Mouse (Mus musculus) erythroblast, embryonic 14.5 days (primary cell): ENCODE data around the gene Hist1h1c.

Experiments used
- GATA1 ChIP-seq: IDR thresholded peaks from 2 replicates; pipeline ENCODE4 v1.6.1; 2012; ENCODE audit warnings: low read length, inconsistent platforms, mixed read lengths
- TAL1 ChIP-seq: IDR thresholded peaks from 3 replicates; pipeline ENCODE4 v1.6.1; 2012; ENCODE audit warnings: low read length, inconsistent platforms, mixed read lengths

DNA sequence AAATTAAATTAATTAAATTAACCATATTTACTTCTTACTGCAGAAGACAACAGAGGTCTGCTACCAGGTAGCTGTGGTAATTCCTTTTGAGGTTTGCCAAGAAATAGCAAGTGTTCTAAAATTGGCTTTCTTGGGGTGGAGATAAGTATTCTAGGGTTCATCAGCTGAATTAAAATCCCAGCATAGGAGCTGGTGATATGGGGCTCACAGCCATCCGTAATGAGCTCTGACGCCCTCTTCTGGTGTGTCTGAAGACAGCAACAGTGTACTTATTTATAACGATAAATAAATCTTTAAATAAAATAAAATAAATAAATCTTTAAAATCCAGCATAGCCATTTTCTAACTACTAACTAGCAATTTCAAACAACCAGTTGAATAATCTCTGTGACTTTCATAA lies 38.8 kb upstream of the Hist1h1c start:
- no peak for TF ChIP-seq TAL1
- no peak for TF ChIP-seq GATA1
